Mouse (Mus musculus): ENCODE results near the gene Ppip5k2. TPM values are rescaled to one million over a fixed set of nuclear protein-coding genes. Genes with fewer than 3 reads are reported as not detected.

The Ppip5k2 gene
- polyA plus RNA-seq, 1 experiment from 2014 or later, result 30.3 TPM

DNA sequence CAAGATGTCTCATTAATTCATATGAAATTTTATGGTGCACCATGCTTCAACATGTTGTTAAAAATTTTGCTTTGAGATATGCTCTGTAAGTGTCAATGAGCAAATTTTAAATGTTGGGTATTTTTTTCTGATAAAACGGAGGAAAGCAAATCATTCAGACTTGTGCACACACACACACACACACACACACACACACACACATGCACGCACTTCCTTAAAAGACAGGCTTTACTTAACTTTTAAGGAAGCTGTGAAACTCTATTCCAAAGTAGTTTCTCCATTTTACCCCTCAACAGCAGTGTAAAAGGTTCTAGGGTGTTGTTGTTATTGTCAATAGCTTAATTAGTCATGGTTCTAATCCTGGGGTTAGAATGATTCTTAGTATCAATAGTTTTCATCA is 94.1 kb downstream of the Ppip5k2 start:
- H3K9me3 ChIP-seq (ENCODE audit: low read length), result no peaks in the 10 kb centered on the region
- WGBS, result 66% methylated on average over 2 of the region's 2 CpGs
- ATAC-seq (ENCODE audit: low FRiP score, low TSS enrichment), result no peak
- no peak overlapping the region for H3K4me3 ChIP-seq (ENCODE audit: low read length)
- no peaks in the 10 kb centered on the region for H3K27me3 ChIP-seq (ENCODE audit: insufficient read depth, low read length)
- H3K27ac ChIP-seq (ENCODE audit: low read length), result no peak overlapping the region
- no peak overlapping the region for H3K4me2 ChIP-seq (replicated peaks; ENCODE audit: low read depth, low read length)
- no peak overlapping the region for H3K9ac ChIP-seq (replicated peaks; ENCODE audit: low read length)
- H3K4me1 ChIP-seq (ENCODE audit: insufficient read depth, low read length), result no peaks in the 10 kb centered on the region
- H3K36me3 ChIP-seq (ENCODE audit: insufficient read depth, low read length), result no peaks in the 10 kb centered on the region

DNA sequence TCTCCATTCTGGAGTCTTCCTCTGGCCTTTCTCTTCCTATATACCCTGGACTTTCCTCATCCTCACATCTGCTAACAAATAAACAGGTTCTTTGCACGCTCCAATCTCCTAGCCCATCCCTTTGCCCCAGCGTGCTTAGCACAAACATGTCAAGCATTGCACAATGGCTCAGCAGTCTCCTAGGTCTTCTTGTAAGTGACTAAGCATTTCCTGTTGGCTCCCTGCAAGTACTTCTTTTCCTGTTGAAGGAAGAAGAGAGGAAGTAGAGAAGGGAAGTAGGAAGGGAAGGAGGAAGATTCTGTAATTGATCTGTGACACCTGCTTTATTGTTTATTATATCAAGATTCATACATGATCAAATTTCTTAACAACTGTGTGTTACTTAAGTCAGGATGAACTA is 97.4 kb downstream of the Ppip5k2 start:
- H3K4me1 ChIP-seq (ENCODE audit: insufficient read depth, low read length), result no peaks in the 10 kb centered on the region
- no peaks in the 10 kb centered on the region for H3K9me3 ChIP-seq (ENCODE audit: low read length)
- WGBS, result 60% methylated on average over 2 of the region's 2 CpGs
- no peak overlapping the region for H3K4me2 ChIP-seq (replicated peaks; ENCODE audit: low read depth, low read length)
- no peak overlapping the region for H3K27ac ChIP-seq (ENCODE audit: low read length)
- no peak for ATAC-seq (ENCODE audit: low FRiP score, low TSS enrichment)
- no peak overlapping the region for H3K4me3 ChIP-seq (ENCODE audit: low read length)
- H3K9ac ChIP-seq (replicated peaks; ENCODE audit: low read length), result no peak overlapping the region
- H3K36me3 ChIP-seq (ENCODE audit: insufficient read depth, low read length), result no peaks in the 10 kb centered on the region
- no peaks in the 10 kb centered on the region for H3K27me3 ChIP-seq (ENCODE audit: insufficient read depth, low read length)

DNA sequence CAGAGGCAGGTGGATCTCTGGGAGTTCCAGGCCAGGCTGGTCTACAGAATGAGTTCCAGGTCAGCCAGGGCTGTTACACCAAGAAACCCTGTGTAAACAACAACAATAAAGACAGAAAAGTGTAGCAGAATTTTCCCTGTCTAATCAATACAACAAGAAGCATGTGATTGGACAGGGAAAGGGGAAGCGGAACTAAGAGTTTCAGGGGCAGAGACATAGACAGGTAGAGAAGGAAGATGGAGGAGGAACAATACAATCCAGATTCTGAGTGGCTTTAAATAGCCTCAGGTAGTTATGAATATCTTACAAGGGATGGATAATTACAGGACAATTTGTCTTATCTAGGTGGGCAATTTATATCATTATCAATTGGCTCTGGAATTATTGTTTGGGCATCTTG is 102.9 kb downstream of the Ppip5k2 start:
- no peak overlapping the region for H3K9ac ChIP-seq (replicated peaks; ENCODE audit: low read length)
- no peak for ATAC-seq (ENCODE audit: low FRiP score, low TSS enrichment)
- H3K27ac ChIP-seq (ENCODE audit: low read length), result no peak overlapping the region
- WGBS, result 96% methylated on average over 1 of the region's 1 CpGs
- no peaks in the 10 kb centered on the region for H3K27me3 ChIP-seq (ENCODE audit: insufficient read depth, low read length)
- no peak overlapping the region for H3K4me3 ChIP-seq (ENCODE audit: low read length)
- no peak overlapping the region for H3K4me2 ChIP-seq (replicated peaks; ENCODE audit: low read depth, low read length)
- no peaks in the 10 kb centered on the region for H3K4me1 ChIP-seq (ENCODE audit: insufficient read depth, low read length)
- H3K36me3 ChIP-seq (ENCODE audit: insufficient read depth, low read length), result no peaks in the 10 kb centered on the region
- H3K9me3 ChIP-seq (ENCODE audit: low read length), result no peaks in the 10 kb centered on the region

- Histone ChIP-seq H3K36me3 (ENCODE audit: insufficient read depth, low read length) (no peaks in the 10 kb centered on the region), H3K4me3 (ENCODE audit: low read length) (peak overlapping the region; percentile 92), H3K4me2 (replicated peaks; ENCODE audit: low read depth, low read length) (peak overlapping the region; percentile 82), H3K9me3 (ENCODE audit: low read length) (no peaks in the 10 kb centered on the region), H3K9ac (replicated peaks; ENCODE audit: low read length) (peak overlapping the region; percentile 88), H3K27ac (ENCODE audit: low read length) (peak overlapping the region; percentile 41; the same call in 1 of the 2 replicates), H3K4me1 (ENCODE audit: insufficient read depth, low read length) (peaks cover 17% of the 10 kb centered on the region), H3K27me3 (ENCODE audit: insufficient read depth, low read length) (no peaks in the 10 kb centered on the region)
- ATAC-seq (ENCODE audit: low FRiP score, low TSS enrichment), result no peak
- 18% methylated on average over 7 of the region's 7 CpGs for WGBS
Measured at GRCm38 (mm10) chr1:97662324-97662723, 107.9 kb downstream of the Ppip5k2 start.

GRCm38 (mm10) chr1:97661406-97662241 is 108.6 kb downstream of the Ppip5k2 start, which contains the start of gene D1Ertd622e:
Gene D1Ertd622e (minus strand): TSS chr1:97662074.
- Histone ChIP-seq H3K36me3 (ENCODE audit: insufficient read depth, low read length) (no peaks in the 10 kb centered on the region), H3K9ac (replicated peaks; ENCODE audit: low read length) (peak within 1 kb of the TSS; percentile 88), H3K27me3 (ENCODE audit: insufficient read depth, low read length) (no peaks in the 10 kb centered on the region), H3K4me1 (ENCODE audit: insufficient read depth, low read length) (peaks cover 24% of the 10 kb centered on the region), H3K4me3 (ENCODE audit: low read length) (peak within 1 kb of the TSS; percentile 92), H3K4me2 (replicated peaks; ENCODE audit: low read depth, low read length) (peak within 1 kb of the TSS; percentile 82), H3K27ac (ENCODE audit: low read length) (peak within 1 kb of the TSS; percentile 64), H3K9me3 (ENCODE audit: low read length) (no peaks in the 10 kb centered on the region)
- peak; percentile 93 for ATAC-seq (ENCODE audit: low FRiP score, low TSS enrichment)
- under 1% methylated on average over 71 of the region's 106 CpGs for WGBS

GRCm38 (mm10) chr1:97660687-97661405 is 109.4 kb downstream of the Ppip5k2 start:
- Histone ChIP-seq H3K4me2 (replicated peaks; ENCODE audit: low read depth, low read length) (peak overlapping the region; percentile 82), H3K4me3 (ENCODE audit: low read length) (peak overlapping the region; percentile 92), H3K9me3 (ENCODE audit: low read length) (no peaks in the 10 kb centered on the region), H3K27ac (ENCODE audit: low read length) (peak overlapping the region; percentile 64), H3K27me3 (ENCODE audit: insufficient read depth, low read length) (no peaks in the 10 kb centered on the region), H3K36me3 (ENCODE audit: insufficient read depth, low read length) (no peaks in the 10 kb centered on the region), H3K9ac (replicated peaks; ENCODE audit: low read length) (peak overlapping the region; percentile 88), H3K4me1 (ENCODE audit: insufficient read depth, low read length) (peaks cover 26% of the 10 kb centered on the region)
- under 1% methylated on average over 65 of the region's 93 CpGs for WGBS
- peak; percentile 63 for ATAC-seq (ENCODE audit: low FRiP score, low TSS enrichment)

DNA sequence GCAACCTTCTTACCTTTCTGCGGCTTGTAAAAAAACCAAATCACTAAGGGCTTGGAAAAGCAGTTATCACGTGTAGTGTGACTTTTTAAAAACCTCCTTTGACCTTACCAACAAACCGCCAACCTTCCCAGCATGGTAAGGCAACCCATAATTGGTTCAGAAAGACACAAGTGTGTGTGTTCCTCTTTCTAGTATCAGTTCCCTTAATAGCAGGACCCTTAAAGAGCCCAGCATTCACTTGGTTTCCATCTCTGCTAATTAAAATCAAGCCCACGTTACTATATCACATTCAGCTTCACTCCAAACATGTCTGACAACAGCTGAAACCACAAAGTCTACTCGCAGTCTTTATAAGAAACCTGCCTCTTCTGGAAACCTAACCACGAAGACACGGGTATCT is 110.8 kb downstream of the Ppip5k2 start:
- 59% methylated on average over 7 of the region's 7 CpGs for WGBS
- Histone ChIP-seq H3K9me3 (ENCODE audit: low read length) (no peaks in the 10 kb centered on the region), H3K4me2 (replicated peaks; ENCODE audit: low read depth, low read length) (peak overlapping the region; percentile 82), H3K27me3 (ENCODE audit: insufficient read depth, low read length) (no peaks in the 10 kb centered on the region), H3K36me3 (ENCODE audit: insufficient read depth, low read length) (no peaks in the 10 kb centered on the region), H3K27ac (ENCODE audit: low read length) (no peak overlapping the region), H3K9ac (replicated peaks; ENCODE audit: low read length) (no peak overlapping the region), H3K4me1 (ENCODE audit: insufficient read depth, low read length) (peaks cover 32% of the 10 kb centered on the region), H3K4me3 (ENCODE audit: low read length) (peak overlapping the region; percentile 92; the same call in 1 of the 2 replicates)
- ATAC-seq (ENCODE audit: low FRiP score, low TSS enrichment), result no peak

- H3K4me3 ChIP-seq (ENCODE audit: low read length), result no peak overlapping the region
- no peaks in the 10 kb centered on the region for H3K27me3 ChIP-seq (ENCODE audit: insufficient read depth, low read length)
- no peak for ATAC-seq (ENCODE audit: low FRiP score, low TSS enrichment)
- WGBS, result 56% methylated on average over 2 of the region's 2 CpGs
- no peak overlapping the region for H3K4me2 ChIP-seq (replicated peaks; ENCODE audit: low read depth, low read length)
- no peak overlapping the region for H3K9ac ChIP-seq (replicated peaks; ENCODE audit: low read length)
- H3K4me1 ChIP-seq (ENCODE audit: insufficient read depth, low read length), result peaks cover 38% of the 10 kb centered on the region
- H3K9me3 ChIP-seq (ENCODE audit: low read length), result no peaks in the 10 kb centered on the region
- no peaks in the 10 kb centered on the region for H3K36me3 ChIP-seq (ENCODE audit: insufficient read depth, low read length)
- no peak overlapping the region for H3K27ac ChIP-seq (ENCODE audit: low read length)
Measured at GRCm38 (mm10) chr1:97657786-97658185, 112.4 kb downstream of the Ppip5k2 start.

GRCm38 (mm10) chr1:97657201-97657600 is 113.0 kb downstream of the Ppip5k2 start:
- Histone ChIP-seq H3K27me3 (ENCODE audit: insufficient read depth, low read length) (no peaks in the 10 kb centered on the region), H3K4me1 (ENCODE audit: insufficient read depth, low read length) (peaks cover 42% of the 10 kb centered on the region), H3K9me3 (ENCODE audit: low read length) (no peaks in the 10 kb centered on the region), H3K9ac (replicated peaks; ENCODE audit: low read length) (no peak overlapping the region), H3K4me2 (replicated peaks; ENCODE audit: low read depth, low read length) (no peak overlapping the region), H3K36me3 (ENCODE audit: insufficient read depth, low read length) (no peaks in the 10 kb centered on the region), H3K4me3 (ENCODE audit: low read length) (no peak overlapping the region), H3K27ac (ENCODE audit: low read length) (no peak overlapping the region)
- no peak for ATAC-seq (ENCODE audit: low FRiP score, low TSS enrichment)
- WGBS, result 32% methylated on average over 2 of the region's 2 CpGs
